Mouse (Mus musculus) E14TG2a.4 (cell line): ENCODE results near the gene Cenpm.

ENCODE experiments used
- CTCF ChIP-seq: conservative IDR thresholded peaks from 2 replicates; pipeline ENCODE4 v1.5.1; 2014; ENCODE audit warnings: low read length
- NANOG ChIP-seq: IDR thresholded peaks from 2 replicates; pipeline ENCODE4 v1.6.1; 2014; ENCODE audit warnings: borderline replicate concordance, low read length, mixed read lengths

DNA sequence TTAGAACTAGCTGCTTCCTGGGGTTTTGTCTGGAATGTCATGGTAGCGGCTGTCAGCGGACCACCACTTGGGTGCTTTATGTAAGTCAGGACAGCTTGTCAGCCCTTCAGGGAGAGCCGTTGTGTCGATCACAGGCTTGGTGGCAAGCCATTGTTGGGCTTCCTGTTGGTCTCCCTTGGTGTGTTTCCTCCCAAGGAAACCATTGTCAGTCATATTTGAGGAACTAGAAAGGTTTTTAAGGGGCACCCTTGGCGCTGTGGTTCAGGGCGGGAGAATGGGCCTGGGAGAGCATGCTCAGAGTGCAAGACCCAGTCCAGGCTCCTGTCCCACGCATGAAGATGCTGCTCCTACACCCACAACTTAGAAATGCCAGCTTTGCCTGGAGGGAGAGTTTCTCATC, 46.2 kb downstream of the Cenpm start:
- TF ChIP-seq CTCF: no peak
- TF ChIP-seq NANOG: no peak
